Mouse (Mus musculus) layer of hippocampus, postnatal 10 days (tissue): ENCODE results near the gene Fam198a. TPM values are rescaled to one million over a fixed set of nuclear protein-coding genes. Genes with fewer than 3 reads are reported as not detected.
A peak's percentile ranks its signal among the peaks of the same experiment; 100 is the strongest.

Experiments used
- DNase-seq, 2 experiments: peaks; one replicate each; pipeline ENCODE4 v3.0.0; 2021; ENCODE audit warnings: low spot score in 2 of 2
- total RNA-seq, 2 experiments: library from RNA; stranded (reverse); gene quantifications; 2 replicates each; pipeline ENCODE4 v1.2.3; 2021

The Fam198a gene
- total RNA-seq, 2 experiments from 2014 or later = 3.1 to 4.2 TPM

GRCm38 (mm10) chr9:121925959-121926358 is 24.8 kb upstream of the Fam198a start:
- no peak for DNase-seq

GRCm38 (mm10) chr9:121926634-121927405 is 24.0 kb upstream of the Fam198a start:
- no peak for DNase-seq

- DNase-seq = no peak
Measured at GRCm38 (mm10) chr9:121927721-121928120, 23.1 kb upstream of the Fam198a start.

- DNase-seq = peak; percentile 46 to 62
Measured at GRCm38 (mm10) chr9:121928498-121928897, 22.3 kb upstream of the Fam198a start.

GRCm38 (mm10) chr9:121934856-121935255 is 15.9 kb upstream of the Fam198a start:
- no peak for DNase-seq

- DNase-seq = no peak
Measured at GRCm38 (mm10) chr9:121936952-121937351, 13.8 kb upstream of the Fam198a start.

GRCm38 (mm10) chr9:121937451-121937864 is 13.3 kb upstream of the Fam198a start:
- DNase-seq = no peak

- DNase-seq = no peak
Measured at GRCm38 (mm10) chr9:121937944-121938355, 12.8 kb upstream of the Fam198a start.

- no peak for DNase-seq
Measured at GRCm38 (mm10) chr9:121943005-121943404, 7.8 kb upstream of the Fam198a start.

- no peak for DNase-seq
Measured at GRCm38 (mm10) chr9:121943628-121944027, 7.2 kb upstream of the Fam198a start.

GRCm38 (mm10) chr9:121947784-121948183 is 3.0 kb upstream of the Fam198a start:
- DNase-seq = peak; percentile 84 to 86

GRCm38 (mm10) chr9:121948431-121948830 is 2.4 kb upstream of the Fam198a start:
- DNase-seq = no peak

- no peak for DNase-seq
Measured at GRCm38 (mm10) chr9:121951114-121951423, 281 bp downstream of the Fam198a start.

GRCm38 (mm10) chr9:121952596-121952995 is 1.8 kb downstream of the Fam198a start:
- DNase-seq = no peak

GRCm38 (mm10) chr9:121959966-121960635 is 9.3 kb downstream of the Fam198a start:
- no peak for DNase-seq

- DNase-seq = no peak
Measured at GRCm38 (mm10) chr9:121964941-121965340, 14.2 kb downstream of the Fam198a start.

- DNase-seq = no peak
Measured at GRCm38 (mm10) chr9:121968258-121968657, 17.5 kb downstream of the Fam198a start.

GRCm38 (mm10) chr9:121969841-121970381 is 19.1 kb downstream of the Fam198a start:
- DNase-seq = no peak

GRCm38 (mm10) chr9:121973207-121973606 is 22.4 kb downstream of the Fam198a start:
- DNase-seq = no peak

GRCm38 (mm10) chr9:121974141-121974986 is 23.6 kb downstream of the Fam198a start:
- peak; percentile 50 to 52 for DNase-seq

GRCm38 (mm10) chr9:121975321-121975720 is 24.5 kb downstream of the Fam198a start:
- no peak for DNase-seq

- no peak for DNase-seq
Measured at GRCm38 (mm10) chr9:121981046-121981445, 30.3 kb downstream of the Fam198a start.
